Mouse (Mus musculus) gastrocnemius, postnatal 25 days (tissue): ENCODE data around the gene Nectin3. TPM values are rescaled to one million over a fixed set of nuclear protein-coding genes. Genes with fewer than 3 reads are reported as not detected.

Source experiments
- DNase-seq: peaks from one replicate; pipeline ENCODE4 v3.0.0; 2022
- long read RNA-seq, 2 experiments: library from polyadenylated mRNA; stranded (forward); transcript quantifications; one replicate each; pipeline ENCODE4 v2.0.0; 2021
- total RNA-seq, 2 experiments: library from RNA; stranded (reverse); gene quantifications; 1 replicate in 1 of 2; 2 replicates in 1 of 2; pipeline ENCODE4 v1.2.3; 2021

Nectin3 gene
- total RNA-seq, result 1 to 10 TPM; 5.5 to 5.7 TPM
- long read RNA-seq, experiment 1, partial matches to known transcripts, result 0 of 3 reads
- long read RNA-seq, experiment 1, other reads (novel, unspliced or antisense), result 1 of 3 reads
- long read RNA-seq, experiment 2, transcript Nectin3-201 (6 exons, 3,062 nt), result major isoform, 7 of 8 reads
- long read RNA-seq, experiment 2, partial matches to known transcripts, result 0 of 8 reads
- long read RNA-seq, experiment 2, other reads (novel, unspliced or antisense), result 1 of 8 reads

DNA sequence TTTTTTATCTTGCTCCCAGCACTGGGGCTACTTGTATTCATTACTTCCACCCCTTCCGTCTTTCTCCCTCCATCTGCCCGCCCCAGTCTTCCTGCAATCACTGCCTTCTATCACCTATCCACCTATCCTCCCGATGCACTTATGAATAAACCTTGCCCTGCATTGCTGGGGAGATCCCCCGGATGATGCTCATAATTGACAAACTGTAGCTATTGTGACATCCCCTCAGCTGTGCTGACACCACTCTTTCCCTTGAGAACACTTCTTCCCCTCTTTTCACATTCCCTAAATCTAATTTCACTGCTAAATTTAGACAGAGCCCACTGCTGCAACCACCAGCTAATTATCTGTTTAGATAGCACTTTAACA is at the start of gene Nectin3:
TSS of gene Nectin3 (minus strand) at position 105 of the 369 bp plus-strand sequence.
- no peak for DNase-seq

GRCm38 (mm10) chr16:46538092-46538491 is 39.8 kb upstream of the Nectin3 start:
- no peak for DNase-seq

GRCm38 (mm10) chr16:46532465-46533254 is 34.3 kb upstream of the Nectin3 start:
- no peak for DNase-seq

GRCm38 (mm10) chr16:46531023-46531422 is 32.7 kb upstream of the Nectin3 start:
- DNase-seq, result no peak

GRCm38 (mm10) chr16:46520885-46521417 is 22.6 kb upstream of the Nectin3 start:
- no peak for DNase-seq

- no peak for DNase-seq
These were observed 21.3 kb upstream of the Nectin3 start for GRCm38 (mm10) chr16:46519606-46520005.

DNA sequence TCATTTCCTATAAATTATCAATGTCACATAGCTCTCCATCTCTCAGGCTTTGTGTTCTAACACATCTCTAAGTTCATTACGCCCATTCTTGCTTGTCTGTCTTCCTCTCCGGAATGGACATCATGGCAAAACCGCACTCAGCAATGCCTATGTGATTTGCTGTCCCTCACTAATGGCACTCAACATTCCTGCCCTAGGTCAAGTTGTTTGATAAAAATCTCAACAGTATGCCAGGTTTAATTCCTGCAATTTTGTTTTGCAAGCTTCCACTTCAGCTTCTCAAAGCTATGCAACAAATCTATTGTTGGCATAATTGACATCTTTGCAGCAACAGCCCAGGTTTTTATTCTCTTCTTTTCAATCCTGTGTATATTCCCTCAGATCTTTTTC is 9.6 kb upstream of the Nectin3 start:
- no peak for DNase-seq

DNA sequence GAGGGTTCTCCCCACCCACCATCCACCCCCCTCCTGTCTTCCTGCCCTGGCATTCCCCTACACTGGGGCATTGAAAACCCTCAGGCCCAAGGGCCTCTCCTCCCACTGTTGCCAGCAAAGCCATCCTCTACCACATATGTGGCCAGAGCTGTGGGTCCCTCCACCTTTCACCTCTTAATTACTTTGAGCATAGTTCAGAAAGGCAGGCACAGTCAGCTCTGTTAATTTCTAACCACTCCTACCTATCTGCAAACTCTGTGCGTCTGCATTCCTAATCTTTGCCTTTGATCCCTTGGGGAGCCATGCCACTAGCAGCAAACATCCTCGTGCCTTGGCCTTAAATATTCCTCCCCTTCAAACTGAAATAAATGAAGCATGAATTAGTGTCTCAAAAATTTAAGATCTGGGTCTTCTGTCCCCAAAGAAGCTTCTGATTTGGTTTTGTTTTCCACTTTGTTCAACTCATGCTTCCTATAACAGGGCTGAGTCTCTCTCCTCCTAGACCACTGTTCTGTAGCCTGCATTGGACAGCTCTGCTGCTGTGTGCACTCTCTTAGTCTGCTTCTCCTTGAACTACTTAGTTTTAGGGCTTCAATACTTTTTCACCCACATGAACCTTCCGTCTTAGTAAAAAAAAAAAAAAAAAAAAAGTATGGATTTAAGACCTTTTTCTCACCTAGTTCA is 9.1 kb upstream of the Nectin3 start:
- DNase-seq, result no peak

DNA sequence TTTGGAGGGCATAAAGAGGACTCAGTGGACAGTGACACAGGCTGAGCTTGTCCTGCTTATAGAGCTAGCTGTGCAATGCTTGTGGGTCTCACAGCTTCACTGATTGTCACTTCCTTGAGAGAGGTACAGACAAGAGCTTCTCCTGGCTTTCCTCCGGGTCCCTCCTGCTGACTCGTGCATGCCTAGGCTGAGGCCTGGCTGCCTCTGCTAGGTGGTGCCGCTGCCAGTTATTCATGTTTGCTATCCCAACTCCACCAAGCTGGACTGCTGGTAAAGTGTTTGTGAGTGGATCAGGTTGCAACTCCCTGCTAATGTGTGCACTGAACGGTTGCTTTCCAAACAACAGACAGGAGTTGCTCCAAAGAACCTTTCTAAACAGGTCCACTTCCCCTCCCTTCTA is 5.7 kb upstream of the Nectin3 start:
- no peak for DNase-seq

DNA sequence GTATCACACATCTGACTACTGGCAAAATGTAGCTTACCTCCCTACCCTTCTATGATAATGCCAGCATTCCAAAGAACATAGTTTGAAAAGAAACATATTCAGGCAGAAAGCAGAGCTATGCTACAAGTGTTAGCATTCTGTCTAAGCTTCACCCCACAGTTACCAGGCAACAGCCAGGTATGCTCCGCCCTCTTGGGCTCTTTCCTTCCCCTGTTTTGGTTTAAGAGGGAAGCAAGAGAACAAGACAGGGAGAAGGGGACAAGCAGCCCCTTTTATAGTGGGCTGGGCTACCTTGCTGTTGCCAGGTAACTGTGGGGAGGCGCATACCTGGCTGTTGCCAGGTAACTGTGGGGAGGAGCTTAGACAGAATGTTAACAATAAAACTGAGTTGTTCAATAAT is 4.0 kb upstream of the Nectin3 start:
- DNase-seq, result no peak

GRCm38 (mm10) chr16:46500759-46501158 is 2.4 kb upstream of the Nectin3 start:
- no peak for DNase-seq

GRCm38 (mm10) chr16:46497686-46498420 is 472 bp downstream of the Nectin3 start:
- DNase-seq, result no peak

- peak; percentile 94 for DNase-seq
These were observed 1.2 kb downstream of the Nectin3 start for GRCm38 (mm10) chr16:46496889-46497685.

- peak; percentile 51 for DNase-seq
These were observed 2.1 kb downstream of the Nectin3 start for GRCm38 (mm10) chr16:46496031-46496868.

DNA sequence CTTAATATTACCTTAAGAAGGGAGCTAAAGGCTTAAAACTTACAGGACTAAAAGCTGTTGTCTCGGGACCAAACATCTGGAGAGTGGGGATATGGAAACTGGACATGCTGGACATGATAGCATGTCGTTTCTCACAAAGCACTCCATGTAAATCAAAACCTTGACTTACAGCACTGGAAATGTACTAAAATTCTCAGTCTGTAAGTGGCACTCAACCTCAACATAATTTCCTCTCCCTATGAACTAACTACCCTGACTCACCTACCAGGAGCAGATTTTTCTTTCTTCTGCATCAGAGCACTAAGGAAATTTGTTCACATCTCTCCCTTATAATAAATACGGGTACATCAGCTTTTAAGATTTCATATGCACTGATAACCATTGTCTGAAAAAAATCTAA is 3.1 kb downstream of the Nectin3 start:
- DNase-seq, result no peak

DNA sequence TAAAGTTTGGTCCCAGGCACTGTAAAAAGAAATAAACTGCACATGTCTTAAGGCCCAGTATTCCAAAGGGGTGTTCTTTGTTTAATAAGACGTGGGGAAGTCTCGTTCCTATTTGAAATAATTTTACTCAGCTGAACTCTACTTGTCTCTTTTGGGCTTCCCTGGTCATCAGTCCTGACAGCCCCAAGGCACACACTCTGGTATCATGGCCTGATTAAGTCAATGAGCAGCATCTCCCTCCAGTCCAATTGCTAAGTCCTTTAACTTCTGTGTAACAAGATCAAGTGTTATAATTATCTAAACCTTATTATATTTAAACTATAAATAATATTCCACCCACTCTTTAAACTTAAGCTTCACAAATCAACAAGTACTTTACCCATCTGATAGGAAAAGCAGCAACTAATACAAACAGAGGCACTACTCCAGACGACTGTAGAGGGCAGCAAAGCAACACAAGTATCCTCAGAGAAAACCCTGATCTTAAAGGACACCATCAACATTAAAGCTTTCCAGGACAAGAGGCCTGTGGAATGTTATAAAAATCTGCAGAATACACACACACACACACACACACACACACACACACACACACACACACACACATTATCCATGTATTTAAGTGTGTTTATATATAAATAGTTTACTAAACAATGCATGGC is 10.8 kb downstream of the Nectin3 start:
- no peak for DNase-seq

DNA sequence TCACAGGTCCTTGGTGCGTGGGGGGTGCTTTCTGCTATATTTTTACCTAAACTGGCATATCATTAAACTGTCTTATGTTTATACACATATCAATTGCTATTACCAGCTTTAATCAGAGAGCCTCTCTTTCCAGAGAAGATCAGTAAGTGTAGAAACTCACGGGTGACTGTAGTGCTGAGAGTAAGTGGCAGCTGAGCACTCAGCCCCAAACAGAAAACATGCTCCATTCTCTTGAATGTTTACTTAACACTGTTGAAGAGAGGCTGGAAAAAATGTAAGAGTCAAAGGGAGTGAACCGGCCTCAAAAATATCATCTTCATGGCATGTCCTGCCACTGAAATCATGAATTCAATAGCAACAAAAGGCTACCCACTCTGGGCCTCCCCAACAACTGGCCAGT is 21.0 kb downstream of the Nectin3 start:
- no peak for DNase-seq

GRCm38 (mm10) chr16:46451421-46451820 is 46.9 kb downstream of the Nectin3 start:
- no peak for DNase-seq

DNA sequence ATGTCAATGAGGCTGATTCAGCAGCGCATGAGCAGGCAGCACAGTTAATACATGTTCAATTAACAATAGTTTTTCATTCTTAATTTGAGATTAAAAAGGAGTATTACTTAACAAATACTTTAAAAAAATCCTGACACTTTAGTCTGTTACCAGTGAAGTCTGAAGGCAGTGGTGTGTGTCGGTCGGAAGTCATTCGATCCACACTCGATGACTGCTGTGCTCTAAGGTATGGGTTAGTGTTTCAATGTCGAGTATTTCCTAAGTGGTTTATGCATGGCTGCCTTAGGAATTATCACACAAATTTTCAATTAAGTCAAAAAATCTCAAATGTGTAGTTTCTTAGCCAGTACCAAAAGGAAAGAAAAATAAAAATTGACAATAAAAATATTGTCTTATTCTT is 49.3 kb downstream of the Nectin3 start:
- DNase-seq, result no peak

DNA sequence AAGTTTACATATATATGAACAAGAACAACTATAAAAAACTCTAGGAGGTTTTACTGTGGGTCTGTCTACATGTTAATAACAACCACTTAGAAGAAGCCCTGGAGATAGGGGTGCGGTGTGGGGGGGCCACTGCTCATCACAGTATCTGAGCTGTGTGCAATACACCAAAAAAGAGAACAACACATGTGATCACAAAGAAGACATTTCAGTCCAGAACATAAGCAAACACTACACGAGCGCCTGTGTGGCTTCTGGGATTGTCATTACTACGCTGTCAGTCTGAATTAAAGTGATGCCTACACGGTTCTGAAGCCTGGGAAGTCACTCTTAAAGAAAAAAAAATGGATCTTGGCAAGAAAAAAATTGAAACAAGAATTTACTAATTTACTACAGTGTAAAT is 67.0 kb downstream of the Nectin3 start:
- no peak for DNase-seq
